Mouse (Mus musculus) cortical plate, adult 2 months (tissue): Measurements from ENCODE around the gene Iqcf6.

Experiments
- CTCF ChIP-seq: fragments of 200-500 bp; IDR thresholded peaks from 2 replicates; pipeline ENCODE4 v1.5.1; 2011; ENCODE audit warnings: mild to moderate bottlenecking, control low read depth, low read length; ENCODE audit not compliant: insufficient read depth; ENCODE audit errors: extremely low read depth
- POLR2A ChIP-seq: fragments of 200-500 bp; IDR thresholded peaks from 2 replicates; pipeline ENCODE4 v1.6.1; 2011; ENCODE audit warnings: mild to moderate bottlenecking, low read length, control low read depth; ENCODE audit not compliant: insufficient read depth; ENCODE audit errors: extremely low read depth

GRCm38 (mm10) chr9:106676571-106676970 lies 50.2 kb downstream of the Iqcf6 start:
- TF ChIP-seq CTCF (no peak), POLR2A (no peak)
